Mouse (Mus musculus) cerebellum, adult 18-20 months (tissue): ENCODE measurements around the gene Chmp4b.

Source experiments
- DNase-seq, 2 experiments: peaks; one replicate each; pipeline ENCODE4 v3.0.0; 2021

Gene Chmp4b

DNA sequence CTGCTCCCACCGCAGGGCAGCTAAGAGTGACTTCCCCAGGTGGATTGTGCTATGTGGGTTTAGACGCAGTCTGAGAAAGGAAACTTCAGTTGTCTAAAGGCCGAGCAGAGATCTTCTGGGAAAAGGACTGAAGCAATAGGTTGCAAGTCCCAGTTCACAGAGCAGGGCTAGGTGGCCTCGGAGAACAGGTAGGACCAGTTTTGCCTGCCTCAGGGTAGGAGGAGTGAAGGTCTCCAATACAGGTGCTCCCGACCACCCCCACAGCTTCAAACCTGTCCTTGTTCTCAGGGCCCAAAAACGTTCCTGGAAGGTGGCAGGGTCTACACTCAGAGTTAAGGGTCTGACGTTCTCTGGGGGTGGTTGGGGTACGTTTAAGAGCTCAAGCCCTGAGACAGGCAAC is at the start of gene Chmp4b:
TSS of gene Chmp4b (plus strand) at position 343 of the 400 bp plus-strand sequence.
- no peak for DNase-seq

- DNase-seq = no peak
Observed at GRCm38 (mm10) chr2:154603007-154603637, 48.4 kb upstream of the Chmp4b start.

DNA sequence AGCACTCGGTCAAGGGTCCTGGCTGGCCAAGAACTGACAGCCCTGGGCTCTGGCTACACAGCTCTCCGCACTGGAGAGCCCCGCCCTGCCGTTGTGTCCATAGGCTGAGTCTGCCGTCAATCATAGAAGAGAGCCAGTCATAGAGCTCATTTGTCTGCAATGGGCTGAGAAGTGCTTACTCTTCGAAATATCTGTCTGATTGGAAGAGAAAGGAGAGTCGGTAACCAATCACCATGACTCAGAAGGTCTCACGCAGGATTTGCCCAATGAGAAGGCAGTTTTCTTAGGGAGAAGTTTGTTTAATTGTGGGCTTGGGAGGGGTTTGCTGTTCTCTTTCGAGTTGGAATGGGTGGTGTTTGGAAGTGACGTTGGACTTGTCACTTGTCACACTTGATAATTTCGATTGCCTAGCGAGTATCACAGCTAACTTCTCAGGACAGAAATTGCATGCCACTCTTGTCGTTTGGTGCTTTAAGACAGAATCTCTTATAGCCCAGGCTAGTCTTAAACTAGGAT is 47.8 kb upstream of the Chmp4b start, which contains the start of gene Pxmp4:
TSS of gene Pxmp4 (minus strand) at position 71 of the 516 bp plus-strand sequence.
- peak; percentile 99 for DNase-seq

DNA sequence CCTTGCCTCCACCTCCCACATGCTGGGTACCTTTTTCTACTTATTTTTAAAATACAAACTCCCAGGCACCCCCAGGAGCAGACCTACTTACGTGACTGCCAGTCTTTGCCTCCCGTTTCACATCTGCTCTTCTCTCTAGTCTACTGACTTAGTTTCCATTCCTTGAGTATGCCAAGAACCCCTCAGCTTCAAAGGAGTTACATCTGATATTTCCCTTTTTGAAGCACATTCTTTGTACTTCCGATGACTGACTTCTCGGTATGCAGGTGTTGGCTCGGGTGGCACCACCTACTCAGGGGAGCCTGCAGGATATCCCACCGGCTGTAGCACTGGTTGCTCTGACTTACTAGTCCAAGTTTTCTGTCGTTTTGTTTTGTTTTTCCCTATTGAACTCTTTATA is 47.3 kb upstream of the Chmp4b start:
- DNase-seq = no peak

DNA sequence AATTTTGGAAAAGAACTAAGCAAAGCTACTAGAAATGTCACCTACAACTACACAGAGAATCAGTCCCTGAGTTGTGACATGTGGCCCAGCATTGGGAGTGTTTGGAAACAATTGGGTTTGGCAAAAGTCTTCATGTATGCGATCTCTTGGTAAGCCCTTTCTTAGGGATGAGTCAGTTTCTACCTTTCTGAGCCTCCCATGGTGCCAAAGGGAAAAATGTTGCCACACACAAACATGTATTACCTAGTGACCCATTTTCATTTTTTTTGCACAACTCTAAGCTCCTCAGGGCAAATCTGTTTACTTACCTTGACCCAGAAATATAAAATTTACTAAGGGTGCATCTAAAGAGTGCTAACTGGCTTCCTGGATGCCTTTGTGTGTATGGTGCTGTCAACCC is 44.5 kb upstream of the Chmp4b start:
- DNase-seq = no peak

DNA sequence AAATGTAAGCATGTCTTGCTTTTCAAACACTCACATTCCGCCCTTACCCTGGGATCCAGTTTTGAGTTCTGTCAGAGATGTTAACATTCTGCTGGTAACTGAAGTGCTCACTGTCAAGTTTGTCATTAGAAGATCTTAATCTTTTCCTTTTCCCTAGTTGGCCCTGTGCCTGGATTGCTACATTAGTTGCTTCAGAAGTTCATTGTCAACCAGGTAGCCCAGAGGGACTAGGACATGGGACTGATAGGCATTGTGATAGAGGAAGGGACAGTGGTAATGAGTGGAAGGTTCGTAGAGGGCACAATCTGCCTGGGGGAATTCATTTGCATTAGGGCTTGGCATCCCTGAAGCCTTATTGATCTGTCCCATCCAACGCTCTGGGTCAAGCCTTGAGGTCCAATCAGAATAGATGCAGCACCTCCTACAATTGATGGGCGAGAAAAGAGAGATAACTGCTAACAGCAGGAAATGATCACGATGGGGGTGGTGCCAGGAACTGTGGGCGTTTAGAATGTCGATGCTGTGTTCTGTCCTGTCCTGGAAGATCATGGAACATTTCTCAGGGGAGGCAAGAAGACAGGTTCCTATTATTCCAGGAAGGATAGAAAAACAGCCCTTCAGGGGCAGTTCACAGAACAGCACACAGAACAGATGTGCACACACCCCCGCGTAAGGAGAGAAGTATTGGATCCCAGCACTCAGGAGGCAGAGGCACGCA is 42.3 kb upstream of the Chmp4b start:
- no peak for DNase-seq

GRCm38 (mm10) chr2:154613118-154614115 is 38.1 kb upstream of the Chmp4b start, which contains the start of the genes Zfp341 and 4930519P11Rik:
Zfp341 (plus strand) TSS chr2:154613297.
4930519P11Rik (minus strand) TSS chr2:154613437.
- DNase-seq = peak; percentile 81 to 91

DNA sequence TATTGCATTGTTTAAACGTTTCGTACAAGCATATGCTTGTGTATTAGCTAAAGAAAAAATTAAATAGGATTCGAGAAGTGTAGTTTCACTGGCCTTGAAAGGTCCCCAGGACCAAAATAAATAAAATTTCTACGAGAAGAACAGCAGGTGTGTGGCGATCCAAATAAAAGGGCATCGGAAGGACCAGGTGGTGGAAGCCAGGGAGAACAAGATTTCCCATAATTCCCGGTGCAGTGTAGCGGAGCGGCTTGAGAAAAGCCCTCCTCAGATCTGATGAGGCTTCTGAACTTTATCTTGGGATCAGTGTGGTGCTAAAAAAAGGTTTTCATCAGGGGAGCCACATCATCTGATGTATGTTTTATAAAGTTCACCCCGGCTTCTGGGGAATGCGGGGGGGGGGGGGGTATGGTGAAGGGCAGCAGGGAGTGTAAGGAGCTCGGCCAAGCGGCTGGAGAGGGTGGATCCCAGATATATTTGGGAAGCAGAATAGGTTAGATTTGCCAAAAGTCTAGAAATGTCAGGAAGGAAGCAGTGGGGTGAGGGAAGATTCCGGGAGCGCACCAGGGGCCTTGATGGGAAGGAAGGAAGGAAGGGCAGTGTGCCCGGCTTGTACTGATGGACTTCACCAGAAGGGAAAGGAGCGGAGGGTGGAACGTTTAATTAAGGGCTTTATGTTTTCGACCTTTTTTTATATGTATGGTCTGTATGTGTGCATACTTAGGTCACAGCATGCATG is 36.5 kb upstream of the Chmp4b start:
- DNase-seq = peak; percentile 62 to 66

GRCm38 (mm10) chr2:154615674-154616073 is 35.8 kb upstream of the Chmp4b start:
- no peak for DNase-seq

DNA sequence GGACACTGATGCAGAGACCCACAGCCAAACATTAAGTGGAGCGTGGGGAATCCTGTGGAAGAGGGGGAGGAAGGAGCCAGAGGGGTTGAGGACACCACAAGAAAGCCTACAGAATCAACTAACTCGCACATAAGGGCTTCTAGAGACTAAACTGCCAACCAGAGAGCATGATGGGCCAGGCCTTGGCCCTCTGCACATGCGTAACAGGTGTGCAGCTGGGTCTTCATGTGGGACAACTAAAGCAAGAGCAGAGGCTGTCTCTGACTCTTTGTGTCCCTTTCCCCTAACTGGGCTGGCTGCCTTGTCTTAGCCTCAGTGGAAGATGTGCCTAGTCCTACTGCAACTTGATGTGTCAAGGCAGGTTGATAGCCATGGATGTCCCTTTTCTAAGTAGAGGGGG is 34.4 kb upstream of the Chmp4b start:
- DNase-seq = no peak

DNA sequence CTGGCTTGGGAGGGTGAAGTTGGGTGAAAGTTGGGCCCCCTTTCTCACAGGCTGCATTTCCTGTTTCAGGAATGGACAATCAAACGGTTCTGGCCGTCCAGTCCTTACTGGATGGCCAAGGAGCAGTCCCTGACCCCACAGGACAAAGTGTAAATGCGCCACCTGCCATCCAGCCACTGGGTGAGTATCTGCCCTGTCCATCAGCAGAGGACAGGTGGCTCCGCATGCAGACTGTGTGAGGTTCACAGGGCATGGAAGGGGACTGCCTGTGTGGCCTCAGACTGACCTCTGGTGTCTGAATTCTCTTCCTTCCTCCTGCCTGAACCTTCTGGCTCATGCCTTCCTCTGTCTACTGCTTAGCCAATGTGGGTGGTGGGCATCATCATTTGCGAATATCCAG is 29.8 kb upstream of the Chmp4b start:
- DNase-seq = no peak

DNA sequence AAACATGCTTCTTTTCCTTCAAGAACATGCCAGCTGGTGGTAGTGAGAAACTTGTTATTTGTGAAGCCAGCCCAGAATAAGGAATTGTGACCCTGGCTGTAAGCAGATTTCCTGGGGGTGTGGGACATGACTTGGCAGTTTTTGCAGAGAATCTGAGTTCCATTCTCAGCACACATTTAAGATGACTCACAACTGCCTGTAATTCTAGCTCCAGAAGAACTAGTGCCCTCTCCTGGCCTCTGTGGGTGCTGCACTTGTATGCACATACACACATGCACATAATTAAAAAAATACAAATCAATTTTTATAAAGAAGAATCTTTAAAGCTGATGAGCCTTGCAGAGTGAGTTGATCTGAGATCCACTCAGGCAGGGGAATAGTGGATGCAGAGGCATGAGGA is 27.4 kb upstream of the Chmp4b start:
- DNase-seq = no peak

DNA sequence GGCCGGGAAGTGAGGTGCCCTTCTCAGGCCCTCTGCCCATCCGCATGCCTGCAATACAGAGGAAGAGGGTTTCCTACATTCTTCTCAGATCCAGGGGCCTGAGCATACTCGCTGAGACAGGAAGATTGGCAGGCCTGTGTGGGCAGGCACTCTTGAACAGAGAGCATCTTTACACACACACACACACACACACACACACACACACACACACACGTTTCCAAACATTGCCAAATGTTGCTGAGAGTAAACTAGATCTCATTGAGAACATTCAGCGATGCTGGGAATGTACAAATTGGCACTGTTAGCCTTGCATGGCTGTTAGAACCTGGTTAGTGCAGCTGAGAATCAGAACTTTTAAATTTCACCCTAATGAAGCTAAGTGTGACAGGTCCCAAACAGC is 21.0 kb upstream of the Chmp4b start:
- no peak for DNase-seq

- DNase-seq = no peak
Observed at GRCm38 (mm10) chr2:154632203-154632780, 19.2 kb upstream of the Chmp4b start.

- DNase-seq = no peak
Observed at GRCm38 (mm10) chr2:154633039-154633742, 18.3 kb upstream of the Chmp4b start.

DNA sequence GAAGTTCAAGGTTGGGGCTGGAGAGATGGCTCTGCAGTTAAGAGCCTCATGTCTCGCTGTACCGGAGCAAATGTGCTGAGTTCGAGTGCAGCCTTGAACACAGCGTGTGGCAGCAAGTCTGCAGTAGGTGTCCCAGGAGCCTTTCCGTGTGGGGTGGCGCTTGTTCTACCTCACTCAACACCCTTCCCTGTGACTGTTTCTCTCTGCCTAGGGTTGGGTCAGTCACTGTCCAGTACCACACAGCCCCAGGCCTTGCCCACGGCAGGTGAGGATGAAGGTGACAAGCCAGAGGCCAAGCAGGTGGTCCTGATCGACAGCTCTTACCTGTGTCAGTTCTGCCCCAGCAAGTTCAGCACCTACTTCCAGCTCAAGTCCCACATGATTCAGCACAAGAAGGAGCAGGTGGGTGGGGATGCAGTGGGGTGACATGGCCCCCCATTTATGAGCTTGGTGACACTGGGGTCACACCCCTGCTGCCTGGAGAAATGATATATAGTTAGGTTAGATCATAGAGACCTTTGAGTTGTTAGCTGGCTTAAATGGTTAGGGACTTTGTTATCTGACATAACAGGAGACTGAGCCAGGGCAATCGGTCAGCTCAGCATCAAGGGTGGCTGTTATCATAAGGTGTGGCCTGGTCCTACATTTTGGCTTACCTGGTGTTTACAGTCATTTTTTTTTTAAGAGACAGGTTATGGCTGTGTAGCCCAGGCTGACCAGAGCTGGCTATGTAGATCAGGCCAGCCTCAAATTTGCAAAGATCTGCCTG is 17.4 kb upstream of the Chmp4b start:
- no peak for DNase-seq

GRCm38 (mm10) chr2:154635826-154636225 is 15.7 kb upstream of the Chmp4b start:
- no peak for DNase-seq

DNA sequence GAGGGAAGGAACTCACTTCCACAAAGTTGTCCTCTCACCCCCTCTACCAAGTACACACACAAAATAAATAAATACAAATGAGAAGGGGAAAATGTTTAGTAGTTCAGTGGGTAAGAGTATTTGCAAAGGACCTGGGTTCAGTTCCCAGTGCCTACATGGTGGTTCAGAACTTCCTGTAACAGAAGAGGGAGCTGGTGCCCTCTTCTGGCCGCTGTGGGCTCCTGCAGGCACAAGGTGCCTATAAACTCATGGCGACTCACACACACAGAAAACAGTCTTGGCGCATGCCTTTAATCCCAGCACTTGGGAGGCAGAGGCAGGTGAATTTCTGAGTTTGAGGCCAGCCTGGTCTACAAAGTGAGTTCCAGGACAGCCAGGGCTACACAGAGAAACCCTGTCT is 13.0 kb upstream of the Chmp4b start:
- no peak for DNase-seq

DNA sequence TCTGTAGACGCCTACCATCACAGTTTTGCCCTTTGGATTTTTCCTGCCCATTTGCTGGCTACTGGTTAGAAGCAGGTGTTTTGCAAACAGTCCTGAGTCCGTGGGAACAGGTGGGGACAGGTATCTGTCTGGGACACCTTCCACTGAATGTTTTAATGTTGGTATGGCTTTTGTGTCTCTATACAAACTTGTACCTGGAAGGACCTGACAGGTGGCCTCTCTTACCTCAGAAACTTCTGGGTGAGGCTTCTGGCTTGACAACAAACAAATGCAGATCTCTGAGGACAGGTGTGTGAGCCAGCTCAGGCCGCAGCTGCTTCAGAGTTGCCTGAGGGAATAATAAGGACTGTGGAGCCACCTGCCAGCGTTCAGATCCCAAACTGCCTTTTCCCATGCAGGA is 12.4 kb upstream of the Chmp4b start:
- DNase-seq = no peak

DNA sequence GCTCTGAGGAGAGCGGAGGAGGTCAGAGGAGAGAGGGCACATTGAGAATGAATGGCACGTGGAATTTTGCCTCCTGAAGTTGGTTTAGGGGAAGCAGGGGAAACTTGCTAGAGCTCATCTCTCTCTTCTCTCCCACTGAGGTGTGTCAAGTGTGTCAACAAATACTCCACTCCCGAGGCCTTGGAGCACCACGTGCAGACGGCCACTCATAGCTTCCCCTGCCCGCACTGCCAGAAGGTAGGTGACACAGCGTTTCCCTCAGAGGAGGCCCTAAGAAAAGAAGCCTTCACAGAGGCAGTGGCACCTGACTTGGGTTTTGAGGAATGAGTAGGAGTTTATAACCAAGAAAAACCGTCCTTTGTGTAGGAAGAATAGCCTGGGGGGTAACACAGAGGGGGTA is 10.3 kb upstream of the Chmp4b start:
- DNase-seq = no peak
